Mouse (Mus musculus): ENCODE results near the gene Clrn3. TPM values are rescaled to one million over a fixed set of nuclear protein-coding genes. Genes with fewer than 3 reads are reported as not detected.
A peak's percentile ranks its signal among the peaks of the same experiment; 100 is the strongest.

Gene Clrn3
- total and polyA plus RNA-seq, 3 experiments, result not detected

DNA sequence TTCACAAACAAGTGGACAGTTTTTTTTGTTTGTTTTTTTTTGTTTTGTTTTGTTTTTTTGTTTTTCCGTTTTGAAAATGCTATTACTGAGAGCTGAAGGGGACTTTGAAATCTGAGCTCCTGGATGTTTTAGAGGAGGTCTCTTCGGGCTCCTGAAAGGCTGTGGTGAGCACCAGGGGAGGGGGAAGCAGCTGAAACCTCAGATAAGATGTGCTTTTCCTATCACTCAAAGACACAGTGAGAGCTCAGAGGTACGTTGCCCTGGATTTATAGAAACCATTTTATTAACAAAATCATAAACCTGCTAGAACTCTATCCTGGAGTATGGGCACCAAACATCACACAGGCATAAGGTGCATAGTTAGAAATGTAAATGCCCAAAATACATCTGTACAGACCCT is 1.3 kb downstream of the Clrn3 start (continued):
- TF ChIP-seq POLR2A (IDR thresholded peaks at IDR 0.05; ENCODE audit: control insufficient read depth in 1 of 2, insufficient read depth in 1 of 2, low read depth in 1 of 2, low read length in 2 of 2, poor library complexity in 1 of 2) (no peak), CHD2 (IDR thresholded peaks at IDR 0.05; ENCODE audit: low read length) (no peak), MAFK (IDR thresholded peaks at IDR 0.05; ENCODE audit: borderline replicate concordance, low read depth, low read length) (no peak), GATA1 (IDR thresholded peaks at IDR 0.05; ENCODE audit: low read depth, low read length) (peak; percentile 89), KAT2A (conservative IDR thresholded peaks at IDR 0.05; ENCODE audit: low read depth, low read length) (no peak), EP300 (IDR thresholded peaks at IDR 0.05; ENCODE audit: low read depth in 1 of 2, low read length in 2 of 2) (peak; percentile 79 to 83), CTCF (IDR thresholded peaks at IDR 0.05 in 2 of 3, conservative IDR thresholded peaks at IDR 0.05 in 1 of 3; ENCODE audit: control insufficient read depth in 1 of 3, insufficient read depth in 1 of 3, low read depth in 2 of 3, low read length in 3 of 3, poor library complexity in 1 of 3, severe bottlenecking in 1 of 3) (no peak), TBP (IDR thresholded peaks at IDR 0.05; ENCODE audit: low read depth, low read length) (no peak), NRF1 (IDR thresholded peaks at IDR 0.05; ENCODE audit: insufficient read depth, low read depth, low read length, poor library complexity, severe bottlenecking) (no peak), HCFC1 (IDR thresholded peaks at IDR 0.05; ENCODE audit: low read depth, low read length) (no peak), SMC3 (IDR thresholded peaks at IDR 0.05; ENCODE audit: low read depth, low read length) (no peak), RAD21 (IDR thresholded peaks at IDR 0.05; ENCODE audit: low read depth, low read length) (no peak), ZKSCAN1 (IDR thresholded peaks at IDR 0.05; ENCODE audit: low read depth, low read length) (no peak), CHD1 (IDR thresholded peaks at IDR 0.05; ENCODE audit: low read depth, low read length) (no peak), USF2 (IDR thresholded peaks at IDR 0.05; ENCODE audit: borderline replicate concordance in 1 of 2, insufficient read depth in 1 of 2, low read depth in 1 of 2, low read length in 2 of 2) (no peak), ZNF384 (IDR thresholded peaks at IDR 0.05; ENCODE audit: low read depth, low read length) (no peak), MYB (IDR thresholded peaks at IDR 0.05; ENCODE audit: low read depth, low read length) (no peak), ELF1 (IDR thresholded peaks at IDR 0.05; ENCODE audit: low read depth, low read length) (no peak)

DNA sequence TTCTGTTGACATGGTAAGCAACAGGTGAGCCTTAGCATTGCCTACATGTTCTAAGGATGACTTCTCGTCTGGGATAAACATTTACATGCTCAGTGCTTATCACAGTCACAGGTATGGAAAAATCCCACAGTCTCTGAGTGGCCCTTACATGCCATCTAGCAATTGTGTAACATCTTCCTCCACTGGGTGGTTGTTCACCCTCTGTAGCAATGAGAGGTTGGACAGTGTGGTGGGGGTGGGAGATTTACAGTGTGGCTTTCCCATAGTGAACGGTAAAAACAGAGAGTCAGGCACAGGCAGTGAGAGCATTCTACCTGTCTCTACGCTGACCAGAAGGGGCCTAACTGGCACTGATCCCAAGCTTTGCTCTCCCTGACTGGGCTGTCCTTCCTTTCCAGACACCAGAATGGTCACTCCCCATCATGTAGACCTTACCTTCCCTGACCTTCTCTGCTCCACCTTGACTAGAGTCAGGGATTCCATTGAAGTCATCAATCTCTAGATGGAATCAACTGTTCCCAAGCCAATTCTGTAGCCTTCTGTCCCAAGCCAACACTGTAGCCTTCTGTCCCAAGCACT is 1.8 kb downstream of the Clrn3 start:
- Histone ChIP-seq H3K79me2 (ENCODE audit: control insufficient read depth, insufficient read depth, low read length, poor library complexity) (no peaks in the 10 kb centered on the region), H3K27ac (ENCODE audit: control insufficient read depth, low read depth, low read length) (no peak overlapping the region), H3K4me1 (ENCODE audit: control insufficient read depth in 1 of 2, insufficient read depth in 2 of 2, low read length in 2 of 2) (peaks cover 5 to 10% of the 10 kb centered on the region in 2 experiments), H3K27me3 (ENCODE audit: control insufficient read depth in 1 of 2, insufficient read depth in 2 of 2, low read length in 2 of 2) (no peaks in the 10 kb centered on the region), H3K9me3 (replicated peaks; ENCODE audit: insufficient read depth, low read length) (no peaks in the 10 kb centered on the region), H3K9ac (ENCODE audit: control insufficient read depth, low read depth, low read length, poor library complexity, severe bottlenecking) (no peak overlapping the region), H3K36me3 (ENCODE audit: control insufficient read depth in 1 of 2, insufficient read depth in 2 of 2, low read length in 2 of 2) (peaks cover 0 to 5% of the 10 kb centered on the region in 2 experiments; a peak in 2 of 4 replicates), H3K4me3 (ENCODE audit: control insufficient read depth in 1 of 2, insufficient read depth in 1 of 2, low read depth in 2 of 2, low read length in 2 of 2) (no peak overlapping the region)
- TF ChIP-seq ZNF384 (IDR thresholded peaks at IDR 0.05; ENCODE audit: low read depth, low read length), result no peak
- no peak for TF ChIP-seq GATA1 (IDR thresholded peaks at IDR 0.05; ENCODE audit: low read depth, low read length)
- no peak for TF ChIP-seq EP300 (IDR thresholded peaks at IDR 0.05; ENCODE audit: low read depth in 1 of 2, low read length in 2 of 2)
- no peak for TF ChIP-seq MAFK (IDR thresholded peaks at IDR 0.05; ENCODE audit: borderline replicate concordance, low read depth, low read length)
- no peak for TF ChIP-seq MEF2A (IDR thresholded peaks at IDR 0.05; ENCODE audit: extremely low read depth, insufficient replicate concordance, low read depth, low read length, poor library complexity, severe bottlenecking)
- TF ChIP-seq NELFE (IDR thresholded peaks at IDR 0.05; ENCODE audit: low read depth, low read length), result no peak
- no peak for TF ChIP-seq MYB (IDR thresholded peaks at IDR 0.05; ENCODE audit: low read depth, low read length)
- DNase-seq (ENCODE audit: low read depth, low spot score), result no peak

Measured in MEL (cell line).